Mouse (Mus musculus) heart, postnatal 4 days (tissue): ENCODE data around the gene Znhit1. TPM values are rescaled to one million over a fixed set of nuclear protein-coding genes. Genes with fewer than 3 reads are reported as not detected.

Experiments
- DNase-seq: peaks from one replicate; pipeline ENCODE4 v3.0.0; 2021
- total RNA-seq, 2 experiments: library from RNA; stranded (reverse); gene quantifications; 2 replicates each; pipeline ENCODE4 v1.2.3; 2021

Gene Znhit1
- 10 to 100 TPM; 48.6 to 53.2 TPM for total RNA-seq

- DNase-seq: peak; percentile 27
Observed at GRCm38 (mm10) chr5:136987934-136988271, at the start of gene Znhit1. Gene Znhit1, minus strand, starts transcription at chr5:136988021.

GRCm38 (mm10) chr5:137036211-137036610 lies 48.4 kb upstream of the Znhit1 start:
- no peak for DNase-seq

GRCm38 (mm10) chr5:137032641-137033074 lies 44.8 kb upstream of the Znhit1 start:
- peak; percentile 92 for DNase-seq

- peak; percentile 29 for DNase-seq
Observed at GRCm38 (mm10) chr5:137032033-137032421, 44.2 kb upstream of the Znhit1 start.

GRCm38 (mm10) chr5:137031076-137032032 lies 43.5 kb upstream of the Znhit1 start:
- peak; percentile 65 for DNase-seq

GRCm38 (mm10) chr5:137030416-137030810 lies 42.6 kb upstream of the Znhit1 start:
- no peak for DNase-seq

GRCm38 (mm10) chr5:137029643-137030415 lies 42.0 kb upstream of the Znhit1 start:
- peak; percentile 98 for DNase-seq

GRCm38 (mm10) chr5:137029273-137029585 lies 41.4 kb upstream of the Znhit1 start:
- DNase-seq: no peak

GRCm38 (mm10) chr5:137028561-137029272 lies 40.9 kb upstream of the Znhit1 start:
- no peak for DNase-seq

GRCm38 (mm10) chr5:137026092-137026491 lies 38.3 kb upstream of the Znhit1 start, which contains the start of gene Vgf:
Gene Vgf, plus strand, starts transcription at chr5:137026392.
- DNase-seq: no peak

GRCm38 (mm10) chr5:137025132-137025531 lies 37.3 kb upstream of the Znhit1 start:
- DNase-seq: peak; percentile 89

- no peak for DNase-seq
Observed at GRCm38 (mm10) chr5:137024318-137024717, 36.5 kb upstream of the Znhit1 start.

GRCm38 (mm10) chr5:137015913-137016312 lies 28.1 kb upstream of the Znhit1 start:
- DNase-seq: no peak

- no peak for DNase-seq
Observed at GRCm38 (mm10) chr5:137012401-137012950, 24.7 kb upstream of the Znhit1 start.

GRCm38 (mm10) chr5:137009988-137010387 lies 22.2 kb upstream of the Znhit1 start:
- peak; percentile 73 for DNase-seq

- DNase-seq: no peak
Observed at GRCm38 (mm10) chr5:137007276-137007675, 19.5 kb upstream of the Znhit1 start.

- DNase-seq: no peak
Observed at GRCm38 (mm10) chr5:137000612-137001011, 12.8 kb upstream of the Znhit1 start.

GRCm38 (mm10) chr5:136999449-136999848 lies 11.6 kb upstream of the Znhit1 start:
- no peak for DNase-seq

- no peak for DNase-seq
Observed at GRCm38 (mm10) chr5:136989801-136990200, 2.0 kb upstream of the Znhit1 start.

- DNase-seq: peak; percentile 44
Observed at GRCm38 (mm10) chr5:136988420-136988819, 599 bp upstream of the Znhit1 start.

- peak; percentile 82 for DNase-seq
Observed at GRCm38 (mm10) chr5:136987138-136987933, 485 bp downstream of the Znhit1 start.
